Mouse (Mus musculus) embryonic facial prominence, embryonic 12.5 days (tissue): ENCODE measurements at regions not wholly inside any gene's neighbourhood (a gene's known extent, or its start where the extent isn't known, plus 50 kb on each side); places are given as distances from the start of the nearest gene placed in this dataset.

ENCODE experiments used
- ATAC-seq: fragments of 200-750 bp; cut with Nextera tagmentation; 2 replicates; pipeline ENCODE4 v1.8.0; 2017; ENCODE audit not compliant: insufficient number of reproducible peaks, insufficient read depth, low FRiP score, low TSS enrichment
- H3K27ac ChIP-seq: fragments of 300-500 bp; sonication (generic); 2 replicates; pipeline ENCODE4 v1.5.1; 2016; ENCODE audit warnings: mild to moderate bottlenecking
- H3K27me3 ChIP-seq: fragments of 300-500 bp; sonication (generic); 2 replicates; pipeline ENCODE4 v1.6.1; 2016; ENCODE audit warnings: mild to moderate bottlenecking, moderate library complexity
- H3K36me3 ChIP-seq: fragments of 300-500 bp; sonication (generic); 2 replicates; pipeline ENCODE4 v1.6.1; 2016; ENCODE audit warnings: mild to moderate bottlenecking
- H3K4me1 ChIP-seq: fragments of 300-500 bp; sonication (generic); 2 replicates; pipeline ENCODE4 v1.6.1; 2016
- H3K4me2 ChIP-seq: fragments of 300-500 bp; sonication (generic); replicated peaks from 2 replicates; pipeline ENCODE4 v1.6.1; 2016; ENCODE audit warnings: mild to moderate bottlenecking, moderate library complexity
- H3K4me3 ChIP-seq: fragments of 300-500 bp; sonication (generic); 2 replicates; pipeline ENCODE4 v1.5.1; 2016; ENCODE audit warnings: mild to moderate bottlenecking
- H3K9ac ChIP-seq: fragments of 300-500 bp; sonication (generic); 2 replicates; pipeline ENCODE4 v1.6.1; 2016; ENCODE audit warnings: mild to moderate bottlenecking, moderate library complexity
- H3K9me3 ChIP-seq: fragments of 300-500 bp; sonication (generic); 2 replicates; pipeline ENCODE4 v1.6.1; 2016; ENCODE audit warnings: mild to moderate bottlenecking, moderate library complexity
- WGBS: fragments of 180-500 bp; shearing (Covaris S2); methylation state at CpG from one replicate; pipeline ENCODE4 v1.1.7; 2016; 5-methylcytosine and 5-hydroxymethylcytosine counted together

GRCm38 (mm10) chr12:27663126-27663525 is 320.8 kb upstream of the Sox11 start:
- H3K27ac ChIP-seq = no peak overlapping the region
- H3K4me2 ChIP-seq = no peak overlapping the region
- no peaks in the 10 kb centered on the region for H3K36me3 ChIP-seq
- no peak overlapping the region for H3K4me3 ChIP-seq
- H3K9ac ChIP-seq = no peak overlapping the region
- H3K4me1 ChIP-seq = 0 out of 2 replicates have a peak, but pooled peaks cover 4% of the 10 kb centered on the region
- no peak for ATAC-seq
- WGBS = 91% methylated on average over 4 of the region's 4 CpGs
- no peaks in the 10 kb centered on the region for H3K9me3 ChIP-seq
- no peaks in the 10 kb centered on the region for H3K27me3 ChIP-seq

GRCm38 (mm10) chr12:27662723-27663122 is 320.3 kb upstream of the Sox11 start:
- ATAC-seq = no peak
- Histone ChIP-seq H3K9ac (no peak overlapping the region), H3K36me3 (no peaks in the 10 kb centered on the region), H3K27ac (no peak overlapping the region), H3K4me2 (no peak overlapping the region), H3K4me1 (0 out of 2 replicates have a peak, but pooled peaks cover 5% of the 10 kb centered on the region), H3K9me3 (no peaks in the 10 kb centered on the region), H3K4me3 (no peak overlapping the region), H3K27me3 (no peaks in the 10 kb centered on the region)
- whole genome bisulfite sequencing = 77% methylated on average over 5 of the region's 5 CpGs

GRCm38 (mm10) chr12:27657536-27657935 is 315.2 kb upstream of the Sox11 start:
- no peak for ATAC-seq
- Histone ChIP-seq H3K9me3 (no peaks in the 10 kb centered on the region), H3K4me1 (0 out of 2 replicates have a peak, but pooled peaks cover 5% of the 10 kb centered on the region), H3K27ac (no peak overlapping the region), H3K27me3 (no peaks in the 10 kb centered on the region), H3K4me2 (no peak overlapping the region), H3K4me3 (no peak overlapping the region), H3K9ac (no peak overlapping the region), H3K36me3 (no peaks in the 10 kb centered on the region)
- WGBS = 85% methylated on average over 4 of the region's 4 CpGs

GRCm38 (mm10) chr12:27653541-27653940 is 311.2 kb upstream of the Sox11 start:
- Histone ChIP-seq H3K27me3 (no peaks in the 10 kb centered on the region), H3K4me3 (no peak overlapping the region), H3K9me3 (no peaks in the 10 kb centered on the region), H3K36me3 (no peaks in the 10 kb centered on the region), H3K9ac (no peak overlapping the region), H3K4me1 (0 out of 2 replicates have a peak, but pooled peaks cover 5% of the 10 kb centered on the region), H3K4me2 (no peak overlapping the region), H3K27ac (no peak overlapping the region)
- no peak for ATAC-seq
- WGBS = 80% methylated on average over 4 of the region's 4 CpGs

- Histone ChIP-seq H3K36me3 (no peaks in the 10 kb centered on the region), H3K27me3 (no peaks in the 10 kb centered on the region), H3K9ac (no peak overlapping the region), H3K4me1 (no peaks in the 10 kb centered on the region), H3K9me3 (no peaks in the 10 kb centered on the region), H3K4me3 (no peak overlapping the region), H3K4me2 (no peak overlapping the region), H3K27ac (no peak overlapping the region)
- no peak for ATAC-seq
- WGBS = 86% methylated on average over 4 of the region's 4 CpGs
Observed at GRCm38 (mm10) chr12:27648602-27649001, 306.2 kb upstream of the Sox11 start.

- H3K9me3 ChIP-seq = no peaks in the 10 kb centered on the region
- H3K4me1 ChIP-seq = no peaks in the 10 kb centered on the region
- H3K36me3 ChIP-seq = no peaks in the 10 kb centered on the region
- H3K27me3 ChIP-seq = no peaks in the 10 kb centered on the region
- no peak overlapping the region for H3K9ac ChIP-seq
- no peak for ATAC-seq
- 62% methylated on average over 11 of the region's 11 CpGs for WGBS
- no peak overlapping the region for H3K4me2 ChIP-seq
- H3K4me3 ChIP-seq = no peak overlapping the region
- no peak overlapping the region for H3K27ac ChIP-seq
Observed at GRCm38 (mm10) chr12:27646497-27647307, 304.3 kb upstream of the Sox11 start.

- H3K27me3 ChIP-seq = no peaks in the 10 kb centered on the region
- H3K4me2 ChIP-seq = no peak overlapping the region
- no peak overlapping the region for H3K9ac ChIP-seq
- no peak overlapping the region for H3K4me3 ChIP-seq
- no peak overlapping the region for H3K27ac ChIP-seq
- no peaks in the 10 kb centered on the region for H3K4me1 ChIP-seq
- no peaks in the 10 kb centered on the region for H3K36me3 ChIP-seq
- WGBS = 81% methylated on average over 5 of the region's 5 CpGs
- no peak for ATAC-seq
- H3K9me3 ChIP-seq = no peaks in the 10 kb centered on the region
Observed at GRCm38 (mm10) chr12:27619616-27620015, 277.2 kb upstream of the Sox11 start.

GRCm38 (mm10) chr12:27604061-27604679 is 261.8 kb upstream of the Sox11 start:
- no peaks in the 10 kb centered on the region for H3K9me3 ChIP-seq
- no peak overlapping the region for H3K4me3 ChIP-seq
- no peaks in the 10 kb centered on the region for H3K4me1 ChIP-seq
- no peak overlapping the region for H3K9ac ChIP-seq
- no peak overlapping the region for H3K4me2 ChIP-seq
- no peak overlapping the region for H3K27ac ChIP-seq
- H3K27me3 ChIP-seq = no peaks in the 10 kb centered on the region
- 61% methylated on average over 1 of the region's 1 CpGs for WGBS
- ATAC-seq = no peak; the same call in 1 of the 2 replicates
- no peaks in the 10 kb centered on the region for H3K36me3 ChIP-seq

- no peak for ATAC-seq
- H3K9me3 ChIP-seq = no peaks in the 10 kb centered on the region
- H3K9ac ChIP-seq = no peak overlapping the region
- no peak overlapping the region for H3K4me3 ChIP-seq
- 33% methylated on average over 8 of the region's 8 CpGs for WGBS
- H3K27me3 ChIP-seq = no peaks in the 10 kb centered on the region
- H3K27ac ChIP-seq = no peak overlapping the region
- H3K4me1 ChIP-seq = peaks cover 13% of the 10 kb centered on the region; the same call in 1 of the 2 replicates
- H3K4me2 ChIP-seq = no peak overlapping the region
- H3K36me3 ChIP-seq = no peaks in the 10 kb centered on the region
Observed at GRCm38 (mm10) chr12:27599149-27599548, 256.8 kb upstream of the Sox11 start.

GRCm38 (mm10) chr12:27597878-27598277 is 255.5 kb upstream of the Sox11 start:
- Histone ChIP-seq H3K9me3 (no peaks in the 10 kb centered on the region), H3K4me2 (no peak overlapping the region), H3K27ac (peak overlapping the region; percentile 46; the same call in 1 of the 2 replicates), H3K9ac (no peak overlapping the region), H3K4me1 (peaks cover 13% of the 10 kb centered on the region; the same call in 1 of the 2 replicates), H3K27me3 (no peaks in the 10 kb centered on the region), H3K36me3 (no peaks in the 10 kb centered on the region), H3K4me3 (no peak overlapping the region)
- no peak for ATAC-seq
- whole genome bisulfite sequencing = 37% methylated on average over 7 of the region's 7 CpGs

GRCm38 (mm10) chr12:27597322-27597721 is 254.9 kb upstream of the Sox11 start:
- Histone ChIP-seq H3K4me2 (no peak overlapping the region), H3K4me3 (no peak overlapping the region), H3K9me3 (no peaks in the 10 kb centered on the region), H3K27me3 (no peaks in the 10 kb centered on the region), H3K27ac (peak overlapping the region; percentile 46; the same call in 1 of the 2 replicates), H3K36me3 (no peaks in the 10 kb centered on the region), H3K4me1 (peaks cover 13% of the 10 kb centered on the region; the same call in 1 of the 2 replicates), H3K9ac (no peak overlapping the region)
- WGBS = 52% methylated on average over 3 of the region's 3 CpGs
- ATAC-seq = no peak

GRCm38 (mm10) chr12:27595576-27595975 is 253.2 kb upstream of the Sox11 start:
- ATAC-seq = no peak
- 84% methylated on average over 2 of the region's 2 CpGs for WGBS

More at GRCm38 (mm10) chr12:27595576-27595975, 253.2 kb upstream of the Sox11 start:
- Histone ChIP-seq H3K36me3 (no peaks in the 10 kb centered on the region), H3K4me2 (no peak overlapping the region), H3K27me3 (no peaks in the 10 kb centered on the region), H3K4me3 (no peak overlapping the region), H3K27ac (no peak overlapping the region), H3K4me1 (peaks cover 13% of the 10 kb centered on the region; the same call in 1 of the 2 replicates), H3K9me3 (no peaks in the 10 kb centered on the region), H3K9ac (no peak overlapping the region)
